Mouse (Mus musculus) erythroblast, embryonic 14.5 days (primary cell): ENCODE data around the gene Crocc. TPM values are rescaled to one million over a fixed set of nuclear protein-coding genes. Genes with fewer than 3 reads are reported as not detected.
A peak's percentile ranks its signal among the peaks of the same experiment; 100 is the strongest.

Experiments
- H3K27me3 ChIP-seq: 2 replicates; pipeline ENCODE4 v1.6.1; 2012; ENCODE audit warnings: inconsistent platforms; ENCODE audit not compliant: control insufficient read depth
- H3K36me3 ChIP-seq: 2 replicates; pipeline ENCODE4 v1.6.1; 2012; ENCODE audit warnings: mild to moderate bottlenecking, inconsistent platforms; ENCODE audit not compliant: control insufficient read depth
- H3K4me1 ChIP-seq: 2 replicates; pipeline ENCODE4 v1.6.1; 2012; ENCODE audit warnings: inconsistent platforms; ENCODE audit not compliant: control insufficient read depth
- H3K4me3 ChIP-seq: replicated peaks from 2 replicates; pipeline ENCODE3; 2012; ENCODE audit warnings: moderate library complexity, mild to moderate bottlenecking, inconsistent platforms
- H3K9me3 ChIP-seq: 2 replicates; pipeline ENCODE4 v1.6.1; 2012; ENCODE audit warnings: low read length, inconsistent platforms, mixed read lengths; ENCODE audit not compliant: control insufficient read depth
- GATA1 ChIP-seq: IDR thresholded peaks from 2 replicates; pipeline ENCODE4 v1.6.1; 2012; ENCODE audit warnings: low read length, inconsistent platforms, mixed read lengths
- TAL1 ChIP-seq: IDR thresholded peaks from 3 replicates; pipeline ENCODE4 v1.6.1; 2012; ENCODE audit warnings: low read length, inconsistent platforms, mixed read lengths
- polyA plus RNA-seq: library from polyadenylated mRNA; stranded (reverse); fragments of >175 nt; gene quantifications from 2 replicates; pipeline ENCODE4 v1.2.3, GENCODE M21; 2012

Crocc gene
- polyA plus RNA-seq: 0.49 and 0.50 TPM in 2 replicates

DNA sequence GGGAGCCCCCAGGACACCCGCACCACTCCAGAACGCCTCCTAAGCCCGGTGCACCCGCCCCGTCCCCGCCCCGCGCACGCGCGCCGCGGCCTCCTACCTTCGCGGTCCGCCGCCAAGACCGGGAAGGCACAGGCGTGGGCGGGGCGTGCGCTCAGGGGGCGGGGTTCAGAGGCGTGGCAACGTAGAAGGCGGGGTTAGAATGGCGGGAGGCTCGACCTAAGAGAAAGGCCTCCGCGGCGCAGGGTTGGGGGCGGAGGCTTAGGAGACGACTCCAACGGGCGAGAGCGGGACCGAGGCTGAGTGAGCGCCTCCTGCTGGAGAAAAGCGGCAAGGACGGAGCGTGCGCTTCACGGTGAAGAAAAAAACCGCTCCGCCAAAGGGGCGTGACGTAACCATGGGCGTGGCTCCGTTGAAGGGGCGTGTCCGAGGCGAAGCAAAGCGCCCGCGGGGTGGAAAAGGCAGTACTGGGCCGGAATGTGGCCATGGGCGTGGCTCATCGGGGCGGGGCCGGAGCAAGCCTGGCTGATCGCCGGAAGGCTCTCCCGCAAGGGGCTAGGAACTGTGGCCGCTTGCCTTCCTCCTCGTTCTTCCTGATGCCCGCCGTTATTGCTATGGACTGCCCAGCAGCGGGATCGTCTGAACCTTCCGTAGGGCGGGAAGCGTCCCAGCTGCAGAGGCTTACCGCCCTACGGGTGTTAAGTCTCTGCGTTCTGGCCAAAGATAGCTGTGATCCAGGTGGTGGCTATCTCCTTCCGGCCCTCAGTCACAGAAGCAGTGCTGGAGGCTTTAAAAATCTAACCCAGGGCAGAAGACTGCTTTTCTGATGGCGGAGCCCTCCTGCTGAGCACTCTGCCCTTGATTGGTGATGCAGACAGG is at the start of gene Crocc:
Gene Crocc, minus strand, starts transcription at position 125 of the 876 bp plus-strand sequence.
- H3K4me3 ChIP-seq: peak within 1 kb of the TSS; percentile 88
- no peaks in the 10 kb centered on the region for H3K27me3 ChIP-seq
- peaks cover 23% of the 10 kb centered on the region for H3K4me1 ChIP-seq
- no peaks in the 10 kb centered on the region for H3K9me3 ChIP-seq
- peaks cover 19% of the 10 kb centered on the region for H3K36me3 ChIP-seq
- TF ChIP-seq GATA1 (no peak), TAL1 (no peak)

DNA sequence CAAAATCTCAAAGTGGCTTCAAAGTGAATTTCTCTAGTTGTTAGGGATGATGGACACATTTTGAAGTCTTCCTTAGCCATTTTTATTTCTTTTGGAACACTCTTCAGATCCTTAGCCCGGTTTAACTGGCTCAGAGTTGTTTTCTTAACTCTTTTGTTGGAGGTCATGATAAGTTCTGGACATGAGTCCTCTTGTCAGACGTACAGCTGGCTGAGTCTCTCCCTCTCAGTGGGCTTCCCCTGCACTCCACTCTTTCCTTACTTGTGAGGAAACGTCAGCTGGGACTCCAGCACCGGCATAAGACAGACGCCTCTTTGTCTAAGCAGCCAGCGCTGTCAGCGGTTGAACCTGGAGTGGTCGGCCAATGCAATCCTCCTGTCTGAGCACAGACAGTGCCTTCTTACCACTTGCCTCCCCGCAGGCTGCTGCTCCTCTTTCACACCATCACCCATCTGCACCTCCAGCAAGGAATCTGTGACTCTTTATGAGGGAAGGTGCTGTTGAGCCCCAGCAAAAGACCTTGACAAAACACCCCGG is 47.9 kb upstream of the Crocc start:
- H3K4me3 ChIP-seq: no peak overlapping the region
- H3K4me1 ChIP-seq: no peaks in the 10 kb centered on the region
- H3K36me3 ChIP-seq: peaks cover 26% of the 10 kb centered on the region
- H3K27me3 ChIP-seq: peaks cover 2% of the 10 kb centered on the region; the same call in 1 of the 2 replicates
- H3K9me3 ChIP-seq: peaks cover 7% of the 10 kb centered on the region
- TF ChIP-seq GATA1 (no peak), TAL1 (no peak)

DNA sequence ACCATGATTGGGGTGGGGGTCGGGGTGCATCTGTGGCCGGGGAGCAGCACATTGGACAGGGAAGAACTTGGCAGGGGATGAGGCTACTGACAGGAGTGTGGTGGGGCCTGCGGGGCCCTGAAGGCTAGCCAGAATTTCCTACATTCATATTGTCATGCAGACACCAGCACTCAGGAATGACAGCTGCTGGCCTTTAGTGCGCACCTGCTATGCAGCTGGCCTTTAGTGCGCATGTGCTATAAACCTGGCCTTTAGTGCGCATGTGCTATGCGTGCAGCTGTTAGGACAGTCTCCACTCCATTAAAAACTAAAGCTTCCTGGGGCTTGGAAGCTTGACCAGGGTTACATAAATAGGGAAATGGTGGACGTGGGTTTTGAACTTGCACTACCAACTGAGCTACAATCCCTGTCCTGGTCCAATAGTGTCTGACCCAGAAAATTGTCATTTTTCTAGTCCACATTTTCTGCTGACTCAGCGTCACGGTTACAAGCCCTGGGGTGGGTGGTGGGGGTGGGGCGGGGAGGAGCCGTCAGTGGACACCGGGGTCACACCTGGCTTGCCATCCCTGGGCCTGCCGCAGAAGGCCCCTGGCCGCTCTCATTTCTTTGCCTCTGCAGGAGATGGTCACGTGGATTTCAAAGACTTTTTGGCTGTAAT is 46.3 kb upstream of the Crocc start:
- H3K36me3 ChIP-seq: peaks cover 13% of the 10 kb centered on the region
- H3K9me3 ChIP-seq: peaks cover 7% of the 10 kb centered on the region
- no peak overlapping the region for H3K4me3 ChIP-seq
- TF ChIP-seq GATA1: no peak
- no peak for TF ChIP-seq TAL1
- peaks cover 2% of the 10 kb centered on the region; the same call in 1 of the 2 replicates for H3K27me3 ChIP-seq
- no peaks in the 10 kb centered on the region for H3K4me1 ChIP-seq

DNA sequence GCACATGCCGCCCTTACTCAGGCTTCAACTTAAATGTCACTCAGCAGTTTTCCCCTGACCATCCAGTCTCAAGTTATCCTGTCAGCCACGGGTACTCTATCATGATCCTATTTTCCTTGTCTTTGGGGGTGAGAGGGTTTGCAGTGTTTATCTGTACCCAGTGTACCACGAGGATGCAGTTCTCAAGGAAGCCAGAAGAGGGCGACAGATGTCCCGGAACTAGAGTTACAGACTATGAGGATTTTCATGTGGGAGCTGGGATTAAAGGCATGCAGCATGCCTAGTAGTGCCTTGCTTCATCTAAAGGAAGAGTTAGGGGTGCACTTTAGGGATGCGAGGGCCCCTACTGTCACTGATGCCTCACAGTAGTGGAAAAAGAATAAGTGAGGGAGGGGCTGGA is 41.5 kb upstream of the Crocc start:
- Histone ChIP-seq H3K36me3 (no peaks in the 10 kb centered on the region), H3K27me3 (no peaks in the 10 kb centered on the region; the same call in 1 of the 2 replicates), H3K4me1 (peaks cover 10% of the 10 kb centered on the region), H3K4me3 (no peak overlapping the region), H3K9me3 (no peaks in the 10 kb centered on the region)
- TF ChIP-seq GATA1 (no peak), TAL1 (no peak)

DNA sequence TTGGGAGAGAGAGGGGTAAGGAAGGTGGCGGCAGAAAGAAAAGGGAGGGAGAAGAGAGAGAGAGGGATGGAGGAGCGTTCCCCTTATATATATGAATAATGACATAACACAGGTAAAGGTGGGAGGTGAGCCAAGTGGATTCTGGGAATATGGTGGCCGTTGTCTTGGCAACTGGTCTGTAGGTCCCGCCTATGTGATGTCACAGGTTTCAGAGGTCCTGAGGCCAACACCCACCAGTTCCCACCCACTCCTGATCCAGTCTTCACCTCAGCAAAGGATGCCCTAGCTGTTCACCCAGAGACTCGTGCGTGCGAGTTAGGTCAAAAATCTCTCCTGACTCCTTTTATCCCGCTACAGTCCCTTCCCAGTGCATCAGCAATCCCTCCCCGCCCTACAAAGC is 40.9 kb upstream of the Crocc start:
- H3K36me3 ChIP-seq: no peaks in the 10 kb centered on the region

DNA sequence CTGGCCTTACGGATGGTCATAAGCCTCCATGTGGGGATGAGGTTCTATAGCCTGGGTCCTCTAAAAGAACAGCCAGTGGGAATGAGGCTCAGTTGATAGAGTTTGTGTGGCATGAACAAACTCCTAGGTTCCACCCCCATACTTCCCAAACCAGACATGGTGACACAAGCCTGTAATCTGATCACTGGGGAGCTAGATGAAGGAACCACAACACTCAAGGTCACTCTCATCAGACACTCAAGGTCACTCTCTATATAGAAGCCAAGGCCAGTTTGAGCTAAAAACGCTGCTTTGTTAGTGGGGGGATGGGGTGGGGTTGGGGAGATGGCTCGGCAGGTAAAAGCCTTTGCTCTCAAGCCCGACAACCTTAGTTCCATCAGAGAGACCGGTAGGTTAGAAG is 39.6 kb upstream of the Crocc start:
- Histone ChIP-seq H3K4me3 (no peak overlapping the region), H3K9me3 (no peaks in the 10 kb centered on the region), H3K27me3 (no peaks in the 10 kb centered on the region; the same call in 1 of the 2 replicates), H3K4me1 (peaks cover 10% of the 10 kb centered on the region), H3K36me3 (no peaks in the 10 kb centered on the region)
- TF ChIP-seq TAL1: no peak
- TF ChIP-seq GATA1: no peak

More for the DNA sequence above, 40.9 kb upstream of the Crocc start:
- Histone ChIP-seq H3K4me1 (peaks cover 10% of the 10 kb centered on the region), H3K27me3 (no peaks in the 10 kb centered on the region; the same call in 1 of the 2 replicates), H3K4me3 (no peak overlapping the region), H3K9me3 (no peaks in the 10 kb centered on the region)
- no peak for TF ChIP-seq GATA1
- TF ChIP-seq TAL1: no peak

DNA sequence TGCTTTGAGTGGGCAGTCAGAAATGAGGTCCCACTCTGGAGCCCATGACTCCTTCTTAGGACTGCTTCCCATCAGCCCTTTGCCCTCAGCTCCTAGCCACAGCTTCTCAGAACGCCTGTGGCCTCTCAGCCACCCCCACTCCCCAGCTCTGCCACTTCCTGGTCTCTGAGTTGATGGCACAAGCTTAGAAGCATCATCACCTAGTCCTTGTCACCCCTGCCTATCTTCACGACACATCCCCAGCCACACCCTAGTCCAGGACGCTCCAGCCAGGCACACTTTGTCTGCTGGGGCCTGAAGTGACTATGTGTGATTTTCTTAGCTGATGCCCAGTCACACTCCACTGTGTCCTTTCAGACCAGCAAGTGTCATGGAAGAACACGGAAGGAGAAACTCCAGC is 38.6 kb upstream of the Crocc start:
- Histone ChIP-seq H3K36me3 (no peaks in the 10 kb centered on the region), H3K27me3 (no peaks in the 10 kb centered on the region), H3K4me3 (no peak overlapping the region), H3K4me1 (peaks cover 10% of the 10 kb centered on the region), H3K9me3 (no peaks in the 10 kb centered on the region)
- TF ChIP-seq TAL1 (no peak), GATA1 (no peak)

DNA sequence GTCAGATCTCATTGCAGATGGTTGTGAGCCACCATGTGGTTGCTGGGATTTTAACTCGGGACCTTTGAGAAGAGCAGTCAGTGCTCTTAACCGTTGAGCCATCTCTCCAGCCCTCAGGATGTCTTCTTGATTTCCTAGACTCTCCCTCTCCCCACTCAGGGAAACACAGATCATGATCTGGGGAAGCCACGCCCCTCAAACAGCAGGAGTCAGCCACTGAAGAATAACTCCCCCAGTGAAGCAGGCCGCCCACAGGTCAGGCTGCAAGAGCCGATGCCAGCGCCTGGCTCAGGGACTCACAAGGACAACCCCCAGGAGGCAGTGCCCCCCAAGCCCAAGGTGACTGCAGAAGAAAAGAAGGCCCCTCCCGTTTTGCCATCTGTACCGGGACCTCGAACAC is 36.4 kb upstream of the Crocc start:
- Histone ChIP-seq H3K9me3 (no peaks in the 10 kb centered on the region), H3K27me3 (no peaks in the 10 kb centered on the region), H3K4me3 (no peak overlapping the region), H3K4me1 (peaks cover 10% of the 10 kb centered on the region), H3K36me3 (no peaks in the 10 kb centered on the region)
- TF ChIP-seq TAL1: no peak
- no peak for TF ChIP-seq GATA1

DNA sequence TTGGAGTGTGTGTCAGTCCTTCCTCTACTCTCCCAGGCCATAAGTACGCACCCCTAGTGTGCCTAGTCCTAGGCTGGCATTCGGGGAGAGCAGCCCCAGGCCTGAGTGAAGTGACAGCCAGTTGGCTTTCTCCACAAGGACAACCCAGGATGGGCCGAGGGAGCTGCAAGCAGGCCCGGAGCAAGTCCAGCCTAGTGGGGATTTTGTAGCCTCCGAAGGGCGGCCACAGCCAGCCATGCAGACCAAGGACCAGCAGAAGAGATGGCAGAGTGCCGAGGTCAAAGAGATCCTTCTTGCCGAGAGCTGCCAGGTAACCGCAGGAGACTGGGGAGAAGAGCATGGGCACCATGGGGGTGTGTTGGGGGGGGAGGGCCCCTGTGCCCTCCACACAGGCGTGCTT is 34.7 kb upstream of the Crocc start:
- H3K4me1 ChIP-seq: peaks cover 10% of the 10 kb centered on the region
- H3K4me3 ChIP-seq: no peak overlapping the region
- H3K9me3 ChIP-seq: no peaks in the 10 kb centered on the region
- H3K27me3 ChIP-seq: no peaks in the 10 kb centered on the region
- H3K36me3 ChIP-seq: no peaks in the 10 kb centered on the region
- TF ChIP-seq GATA1: no peak
- no peak for TF ChIP-seq TAL1
